Mouse (Mus musculus) ES-Bruce4 (cell line): Measurements from ENCODE around the gene Mgll. TPM values are rescaled to one million over a fixed set of nuclear protein-coding genes. Genes with fewer than 3 reads are reported as not detected.

Experiments used
- H3K27ac ChIP-seq: 2 replicates; pipeline ENCODE4 v1.5.1; 2012; ENCODE audit warnings: low read length, inconsistent platforms; ENCODE audit not compliant: insufficient read depth
- H3K27me3 ChIP-seq: 2 replicates; pipeline ENCODE4 v1.6.1; 2012; ENCODE audit warnings: mild to moderate bottlenecking, low read length, inconsistent platforms; ENCODE audit not compliant: control insufficient read depth, poor library complexity, insufficient read depth, severe bottlenecking
- H3K36me3 ChIP-seq: 2 replicates; pipeline ENCODE4 v1.6.1; 2012; ENCODE audit warnings: inconsistent platforms, mild to moderate bottlenecking, low read length, moderate library complexity; ENCODE audit not compliant: control insufficient read depth, poor library complexity, insufficient read depth, severe bottlenecking
- H3K4me1 ChIP-seq: one replicate; pipeline ENCODE4 v1.8.1; 2011; ENCODE audit warnings: low read length; ENCODE audit not compliant: control insufficient read depth, insufficient read depth
- H3K4me3 ChIP-seq: 2 replicates; pipeline ENCODE4 v1.5.1; 2011; ENCODE audit warnings: low read depth, mild to moderate bottlenecking, low read length
- H3K9ac ChIP-seq: 2 replicates; pipeline ENCODE4 v1.6.1; 2012; ENCODE audit warnings: low read depth, mild to moderate bottlenecking, inconsistent platforms; ENCODE audit not compliant: poor library complexity, severe bottlenecking
- H3K9me3 ChIP-seq: replicated peaks from 2 replicates; pipeline ENCODE4 v1.6.1; 2012; ENCODE audit warnings: mild to moderate bottlenecking, low read length, inconsistent platforms; ENCODE audit not compliant: control insufficient read depth, poor library complexity, insufficient read depth, severe bottlenecking
- CTCF ChIP-seq: IDR thresholded peaks from one replicate; pipeline ENCODE4 v1.8.1; 2011; ENCODE audit warnings: low read depth, low read length
- EP300 ChIP-seq: IDR thresholded peaks from 2 replicates; pipeline ENCODE4 v1.6.1; 2011; ENCODE audit warnings: low read depth, low read length; ENCODE audit not compliant: insufficient read depth
- POLR2A ChIP-seq: IDR thresholded peaks from one replicate; pipeline ENCODE4 v1.8.1; 2011; ENCODE audit warnings: low read length; ENCODE audit not compliant: insufficient read depth
- polyA plus RNA-seq: library from polyadenylated mRNA; stranded (reverse); fragments of >200 nt; gene quantifications from 2 replicates; pipeline ENCODE4 v1.2.4, GENCODE M21; 2011; ENCODE audit warnings: low read depth; ENCODE audit not compliant: missing spikeins, insufficient read depth, insufficient read length

Mgll gene
- polyA plus RNA-seq, 1 experiment: 3.4 TPM

GRCm38 (mm10) chr6:88839135-88839970, 115.1 kb downstream of the Mgll start:
- Histone ChIP-seq H3K4me1 (peaks cover 5% of the 10 kb centered on the region), H3K36me3 (no peaks in the 10 kb centered on the region), H3K9ac (0 out of 2 replicates have a peak overlapping the region, but pooled peaks have one; percentile 6), H3K27me3 (no peaks in the 10 kb centered on the region), H3K9me3 (no peaks in the 10 kb centered on the region), H3K4me3 (peak overlapping the region; percentile 51), H3K27ac (no peak overlapping the region)
- TF ChIP-seq EP300 (no peak), CTCF (no peak), POLR2A (no peak)

GRCm38 (mm10) chr6:88840211-88840610, 116.0 kb downstream of the Mgll start:
- Histone ChIP-seq H3K27me3 (no peaks in the 10 kb centered on the region), H3K36me3 (no peaks in the 10 kb centered on the region), H3K4me1 (peaks cover under 1% of the 10 kb centered on the region), H3K9me3 (no peaks in the 10 kb centered on the region), H3K4me3 (no peak overlapping the region), H3K27ac (no peak overlapping the region), H3K9ac (no peak overlapping the region)
- TF ChIP-seq POLR2A (no peak), EP300 (no peak), CTCF (no peak)

- H3K36me3 ChIP-seq: no peaks in the 10 kb centered on the region
- H3K27me3 ChIP-seq: no peaks in the 10 kb centered on the region
- no peaks in the 10 kb centered on the region for H3K9me3 ChIP-seq
- H3K4me1 ChIP-seq: no peaks in the 10 kb centered on the region
- no peak overlapping the region for H3K27ac ChIP-seq
- H3K9ac ChIP-seq: peak overlapping the region; percentile 78
- H3K4me3 ChIP-seq: peak overlapping the region; percentile 94
- TF ChIP-seq CTCF (no peak), EP300 (no peak), POLR2A (no peak)
Measured at GRCm38 (mm10) chr6:88840791-88841513, 116.7 kb downstream of the Mgll start.

GRCm38 (mm10) chr6:88841514-88841780, 117.2 kb downstream of the Mgll start:
- Histone ChIP-seq H3K4me3 (peak overlapping the region; percentile 94), H3K27ac (no peak overlapping the region)

GRCm38 (mm10) chr6:88841781-88842689, 117.8 kb downstream of the Mgll start, which contains the start of gene Abtb1:
Abtb1 (minus strand) TSS chr6:88841984.
- TF ChIP-seq EP300 (0 out of 2 replicates have a peak, but pooled peaks have one; percentile 11), CTCF (peak; percentile 56), POLR2A (peak; percentile 25)
- Histone ChIP-seq H3K27ac (no peak within 1 kb of the TSS), H3K27me3 (no peaks in the 10 kb centered on the region), H3K4me3 (peak within 1 kb of the TSS; percentile 94), H3K9me3 (no peaks in the 10 kb centered on the region), H3K4me1 (no peaks in the 10 kb centered on the region), H3K9ac (peak within 1 kb of the TSS; percentile 78), H3K36me3 (no peaks in the 10 kb centered on the region)

More at GRCm38 (mm10) chr6:88841514-88841780, 117.2 kb downstream of the Mgll start:
- Histone ChIP-seq H3K36me3 (no peaks in the 10 kb centered on the region), H3K9me3 (no peaks in the 10 kb centered on the region), H3K4me1 (no peaks in the 10 kb centered on the region), H3K27me3 (no peaks in the 10 kb centered on the region), H3K9ac (peak overlapping the region; percentile 78)
- TF ChIP-seq EP300 (no peak), CTCF (no peak), POLR2A (no peak)
